Mouse (Mus musculus) limb, embryonic 11.5 days (tissue): ENCODE measurements around the gene Prkar2a. TPM values are rescaled to one million over a fixed set of nuclear protein-coding genes. Genes with fewer than 3 reads are reported as not detected.
"Not testable (repeated sequence)": the region's sequence is repeated elsewhere in the genome, so short reads cannot be mapped to it uniquely, and the experiment has no call there.

Experiments
- ATAC-seq: fragments of 200-750 bp; cut with Nextera tagmentation; 2 replicates; pipeline ENCODE4 v1.8.0; 2017; ENCODE audit warnings: low read depth; ENCODE audit not compliant: insufficient number of reproducible peaks, low FRiP score, low TSS enrichment
- DNase-seq: peaks from one replicate; pipeline ENCODE4 v3.0.0-alpha.2; 2015; ENCODE audit warnings: low spot score
- H3K27ac ChIP-seq: fragments of 300-500 bp; sonication (generic); replicated peaks from 2 replicates; pipeline ENCODE4 v1.5.1; 2014; ENCODE audit warnings: low read depth, mild to moderate bottlenecking, low read length
- H3K27me3 ChIP-seq: fragments of 300-500 bp; sonication (generic); 2 replicates; pipeline ENCODE4 v1.6.1; 2014; ENCODE audit warnings: mild to moderate bottlenecking, low read length, mixed read lengths; ENCODE audit not compliant: control insufficient read depth, insufficient read depth
- H3K36me3 ChIP-seq: fragments of 300-500 bp; sonication (generic); 2 replicates; pipeline ENCODE4 v1.6.1; 2014; ENCODE audit warnings: mild to moderate bottlenecking, low read length, moderate library complexity, mixed read lengths; ENCODE audit not compliant: control insufficient read depth, insufficient read depth
- H3K4me1 ChIP-seq: fragments of 300-500 bp; sonication (generic); 2 replicates; pipeline ENCODE4 v1.6.1; 2014; ENCODE audit warnings: low read length, mixed read lengths; ENCODE audit not compliant: control insufficient read depth, insufficient read depth
- H3K4me2 ChIP-seq: fragments of 300-500 bp; sonication (generic); 2 replicates; pipeline ENCODE4 v1.6.1; 2014; ENCODE audit warnings: low read depth, mild to moderate bottlenecking, moderate library complexity; ENCODE audit not compliant: severe bottlenecking
- H3K4me3 ChIP-seq: fragments of 300-500 bp; sonication (generic); 2 replicates; pipeline ENCODE4 v1.5.1; 2014; ENCODE audit warnings: low read depth, low read length
- H3K9ac ChIP-seq: fragments of 300-500 bp; sonication (generic); 2 replicates; pipeline ENCODE4 v1.6.1; 2014; ENCODE audit warnings: mild to moderate bottlenecking, low read length
- H3K9me3 ChIP-seq: fragments of 300-500 bp; sonication (generic); 2 replicates; pipeline ENCODE4 v1.6.1; 2016; ENCODE audit warnings: low read length; ENCODE audit not compliant: control insufficient read depth
- WGBS: fragments of 180-500 bp; shearing (Covaris S2); extraction: QIAGEN DNeasy Blood & Tissue Kit; methylation state at CpG from one replicate; pipeline ENCODE4 v1.1.7; 2014; 5-methylcytosine and 5-hydroxymethylcytosine counted together
- polyA plus RNA-seq: library from polyadenylated mRNA; unstranded; fragments of >200 nt; fragmentation: Nextera tagmentation; extraction: Ambion mirVana; gene quantifications from 2 replicates; pipeline ENCODE4 v1.2.1, GENCODE M21; 2014

Gene Prkar2a
- polyA plus RNA-seq, result 32.5 and 35.2 TPM in 2 replicates

DNA sequence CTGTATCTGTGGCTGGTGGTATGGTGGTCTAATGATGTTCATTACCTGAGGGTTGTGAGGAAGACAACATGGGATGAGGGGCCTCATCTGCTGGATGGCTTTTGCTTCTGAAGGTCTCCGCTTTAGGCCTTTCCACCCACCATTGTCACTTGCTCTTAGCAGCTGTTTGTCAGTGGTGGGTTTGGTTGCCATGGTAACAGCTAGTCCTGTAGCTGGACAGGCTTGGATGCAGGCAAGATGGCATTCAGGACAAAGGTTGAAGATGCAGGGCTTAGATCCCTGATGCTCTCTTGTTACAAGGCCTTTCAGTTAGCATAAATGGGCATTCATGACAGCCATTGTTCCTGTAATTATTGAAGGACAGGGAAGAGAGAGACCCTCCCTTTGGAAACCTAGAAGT, at the start of gene Prkar2a:
Gene Prkar2a, plus strand, starts transcription at position 209 of the 400 bp plus-strand sequence.
- ATAC-seq (no peak), DNase-seq (no peak)
- Histone ChIP-seq H3K4me3 (no peak within 1 kb of the TSS), H3K4me2 (no peak within 1 kb of the TSS), H3K27me3 (no peaks in the 10 kb centered on the region), H3K9me3 (no peaks in the 10 kb centered on the region), H3K4me1 (peaks cover 8% of the 10 kb centered on the region; the same call in 1 of the 2 replicates), H3K9ac (no peak within 1 kb of the TSS), H3K36me3 (no peaks in the 10 kb centered on the region), H3K27ac (no peak within 1 kb of the TSS)
- WGBS, result 79% methylated on average over 1 of the region's 1 CpGs

DNA sequence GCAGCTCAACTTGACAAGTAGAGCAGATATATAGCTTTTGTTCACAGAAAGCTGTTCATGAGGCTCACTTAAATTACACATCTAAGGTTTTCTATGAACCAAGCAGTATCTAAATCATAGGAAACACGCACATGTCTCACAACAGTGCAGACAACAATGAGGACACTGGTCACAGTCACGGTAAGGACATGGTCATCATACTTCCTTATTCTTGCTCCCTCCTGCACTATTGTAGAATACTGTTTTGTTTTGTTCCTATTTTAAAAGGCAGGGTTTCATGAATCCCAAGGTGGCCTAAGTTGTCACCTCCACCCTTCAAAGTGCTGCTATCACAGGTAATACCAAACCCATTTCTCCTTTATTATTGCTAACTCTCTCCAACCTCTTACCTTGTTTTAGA, 49.3 kb upstream of the Prkar2a start:
- WGBS, result 90% methylated on average over 2 of the region's 2 CpGs

DNA sequence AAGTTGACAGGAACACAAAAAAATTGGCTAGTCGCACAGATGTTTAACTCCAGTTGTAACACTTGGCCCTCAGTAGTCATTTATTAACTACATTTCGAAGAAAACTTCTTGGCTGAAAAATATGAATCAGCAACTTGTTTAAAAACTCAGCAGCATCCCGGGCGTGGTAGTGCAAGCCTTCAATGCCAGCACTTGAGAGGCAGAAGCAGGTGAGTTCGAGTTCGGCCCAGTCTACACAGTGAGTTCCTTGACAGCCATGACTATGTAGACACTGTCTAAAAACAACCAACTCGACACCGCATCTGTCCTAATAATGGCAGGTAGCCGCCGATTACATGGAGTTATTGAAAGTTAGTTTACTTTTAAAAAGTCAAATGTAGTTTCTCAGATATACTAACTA, 40.9 kb upstream of the Prkar2a start:
- no peak for ATAC-seq
- H3K27ac ChIP-seq, result no peak overlapping the region

More for the DNA sequence above, 49.3 kb upstream of the Prkar2a start:
- Histone ChIP-seq H3K9ac (no peak overlapping the region), H3K4me2 (no peak overlapping the region), H3K36me3 (peaks cover 6% of the 10 kb centered on the region; the same call in 1 of the 2 replicates), H3K9me3 (no peaks in the 10 kb centered on the region), H3K4me3 (no peak overlapping the region), H3K4me1 (no peaks in the 10 kb centered on the region), H3K27ac (no peak overlapping the region), H3K27me3 (no peaks in the 10 kb centered on the region)
- ATAC-seq (no peak), DNase-seq (no peak)

DNA sequence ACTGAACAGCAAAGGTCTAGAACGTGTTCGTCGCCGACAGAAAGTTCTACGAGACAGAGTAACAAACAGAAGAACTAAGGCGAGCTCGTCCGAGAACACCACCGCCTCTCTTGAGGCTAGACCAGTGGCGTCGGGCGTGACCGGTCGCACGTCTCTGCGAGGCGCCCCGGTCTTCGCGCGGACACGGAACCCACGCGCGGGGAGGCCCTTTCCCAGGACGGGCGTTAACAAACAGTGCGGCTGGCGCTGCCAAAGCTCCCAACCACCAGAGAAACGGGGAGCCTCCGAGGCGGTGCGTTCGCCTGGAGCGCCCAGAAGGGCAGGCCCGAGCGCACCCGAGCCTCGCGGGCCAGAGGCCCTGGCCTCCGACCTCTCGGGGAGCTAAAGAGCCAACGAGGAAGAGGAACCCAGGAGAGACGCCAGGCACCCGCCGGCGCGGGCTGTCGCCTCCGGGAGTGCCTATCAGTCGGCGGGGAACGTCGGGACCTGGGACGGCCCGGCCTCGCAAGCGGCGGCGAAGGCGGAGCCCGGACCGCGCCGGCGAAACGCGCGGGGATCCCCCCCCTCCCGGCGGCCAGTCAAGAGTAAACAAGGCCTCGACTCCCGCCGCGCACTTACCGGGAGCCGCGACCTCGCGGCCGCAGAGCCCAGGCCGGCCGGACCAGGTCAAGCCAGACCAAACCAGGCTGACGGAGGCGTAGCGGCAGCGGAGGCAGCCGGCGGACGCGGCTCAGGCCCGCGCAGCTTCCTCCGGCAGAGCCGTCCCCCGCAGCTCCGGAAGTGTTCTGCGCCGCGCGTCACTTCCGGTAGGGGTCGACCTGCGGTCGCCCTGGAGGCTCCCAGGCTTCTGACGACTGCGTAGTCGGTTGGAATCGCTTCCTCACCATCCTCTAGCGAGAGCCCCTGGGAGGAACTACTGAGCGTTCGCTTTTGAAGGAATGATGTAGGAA, 40.2 kb upstream of the Prkar2a start, which contains the start of gene Arih2:
Gene Arih2, minus strand, starts transcription at position 776 of the 950 bp plus-strand sequence.
- under 1% methylated on average over 95 of the region's 112 CpGs for WGBS
- H3K9me3 ChIP-seq, result no peaks in the 10 kb centered on the region
- DNase-seq (peak; percentile 93), ATAC-seq (peak; percentile 95)
- H3K4me2 ChIP-seq, result peak within 1 kb of the TSS; percentile 89
- H3K4me3 ChIP-seq, result peak within 1 kb of the TSS; percentile 98
- peak within 1 kb of the TSS; percentile 79 for H3K9ac ChIP-seq
- H3K27ac ChIP-seq, result peak within 1 kb of the TSS; percentile 79
- H3K4me1 ChIP-seq, result peaks cover 4% of the 10 kb centered on the region; the same call in 1 of the 2 replicates
- H3K27me3 ChIP-seq, result no peaks in the 10 kb centered on the region
- H3K36me3 ChIP-seq, result no peaks in the 10 kb centered on the region

More for the DNA sequence above, 40.9 kb upstream of the Prkar2a start:
- DNase-seq, result no peak
- Histone ChIP-seq H3K27me3 (no peaks in the 10 kb centered on the region), H3K36me3 (no peaks in the 10 kb centered on the region), H3K9me3 (no peaks in the 10 kb centered on the region), H3K4me1 (peaks cover 4% of the 10 kb centered on the region; the same call in 1 of the 2 replicates), H3K9ac (peak overlapping the region; percentile 79; the same call in 1 of the 2 replicates), H3K4me2 (peak overlapping the region; percentile 89), H3K4me3 (peak overlapping the region; percentile 98)
- WGBS, result 50% methylated on average over 10 of the region's 10 CpGs

DNA sequence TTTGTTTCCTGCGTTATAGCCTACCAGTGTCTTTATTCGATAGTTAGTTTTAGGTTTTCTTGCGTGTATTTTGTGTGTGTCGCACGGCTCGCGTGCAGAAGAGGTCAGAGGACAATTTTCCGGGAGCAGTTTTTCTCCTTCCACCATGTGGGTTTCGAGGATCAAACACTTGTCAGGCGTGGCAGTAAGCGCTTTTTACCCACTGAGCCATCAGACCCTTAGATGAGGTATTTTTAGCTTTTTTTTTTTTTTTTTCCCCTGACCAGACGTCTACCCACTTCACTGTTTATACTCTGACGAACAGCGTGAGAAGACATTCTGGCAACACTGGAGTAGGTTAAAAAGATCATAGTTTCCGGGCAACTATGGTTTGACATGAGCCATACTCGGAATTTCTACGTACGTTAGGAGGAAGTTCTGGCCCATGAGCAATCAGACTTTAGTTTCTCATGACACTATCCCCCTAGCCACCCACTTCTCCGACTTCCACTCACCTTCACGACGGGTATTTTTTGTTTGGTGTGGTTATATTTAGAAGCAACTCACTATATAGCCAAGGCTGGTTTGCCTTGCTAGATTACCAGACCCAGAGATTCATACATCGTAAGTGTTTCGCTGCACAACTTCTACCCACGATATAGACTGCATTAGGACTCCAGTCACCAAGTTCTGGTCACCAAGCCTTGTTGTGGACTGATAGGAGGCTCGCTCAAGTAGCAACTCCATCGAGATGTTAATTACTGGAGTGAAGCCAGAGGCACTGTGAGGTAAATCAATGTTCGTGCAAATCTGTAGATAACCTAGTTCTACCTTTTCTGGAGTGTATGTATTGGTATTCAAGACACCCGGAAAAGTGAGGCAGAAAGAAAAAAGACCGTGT, 39.3 kb upstream of the Prkar2a start:
- 34% methylated on average over 29 of the region's 29 CpGs for WGBS
- H3K4me1 ChIP-seq, result peaks cover 4% of the 10 kb centered on the region; the same call in 1 of the 2 replicates
- peak; percentile 29; the same call in 1 of the 2 replicates for ATAC-seq
- peak overlapping the region; percentile 79; the same call in 1 of the 2 replicates for H3K9ac ChIP-seq
- H3K4me2 ChIP-seq, result peak overlapping the region; percentile 89
- DNase-seq, result no peak
- peak overlapping the region; percentile 98 for H3K4me3 ChIP-seq
- H3K36me3 ChIP-seq, result no peaks in the 10 kb centered on the region
- H3K9me3 ChIP-seq, result no peaks in the 10 kb centered on the region
- no peak overlapping the region for H3K27ac ChIP-seq
- no peaks in the 10 kb centered on the region for H3K27me3 ChIP-seq

DNA sequence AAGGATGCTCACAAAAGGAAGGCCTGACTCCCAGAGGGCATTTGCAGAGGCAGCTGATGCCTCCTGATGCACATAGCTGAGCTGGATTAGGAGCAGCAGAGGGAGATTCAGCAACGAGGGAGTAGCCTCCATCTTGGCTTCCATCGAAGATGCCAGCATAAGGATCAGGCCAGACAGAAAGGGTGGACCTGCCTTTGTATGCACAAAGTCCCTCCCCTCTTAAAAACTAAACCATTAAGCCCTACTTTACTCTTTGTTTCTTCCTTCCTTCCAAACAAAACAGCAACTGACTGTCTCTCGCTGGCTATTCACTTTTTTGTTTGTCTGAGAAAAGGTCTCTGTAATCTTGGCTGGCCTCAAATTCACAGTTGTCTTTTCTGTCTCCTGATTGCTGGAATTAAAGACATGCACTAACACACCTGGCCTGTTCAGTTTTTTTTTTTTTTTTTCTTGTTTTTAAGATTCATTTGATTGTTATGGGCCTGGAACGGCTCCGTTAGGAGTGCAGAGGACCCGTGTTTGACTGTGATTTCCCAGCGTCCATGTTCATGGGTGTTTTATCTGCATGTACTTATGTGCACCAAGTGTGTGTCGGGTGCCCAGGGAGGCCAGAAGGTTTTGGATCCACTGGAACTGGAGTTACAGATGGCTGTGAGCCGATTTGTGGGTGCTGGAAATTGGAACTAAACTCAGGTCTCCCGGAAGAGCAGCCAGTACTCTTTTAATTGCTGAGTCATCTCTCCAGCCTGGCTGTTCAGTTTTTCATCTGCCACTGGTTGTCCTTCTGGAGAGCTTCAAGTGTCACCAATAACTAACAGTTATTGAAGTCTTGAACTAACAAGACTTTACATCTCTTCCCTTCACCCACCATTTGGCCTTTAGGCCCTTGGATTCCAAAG, 34.3 kb upstream of the Prkar2a start:
- Histone ChIP-seq H3K4me2 (no peak overlapping the region), H3K9me3 (no peaks in the 10 kb centered on the region), H3K4me3 (no peak overlapping the region), H3K9ac (no peak overlapping the region), H3K4me1 (no peaks in the 10 kb centered on the region), H3K27ac (no peak overlapping the region), H3K36me3 (no peaks in the 10 kb centered on the region), H3K27me3 (no peaks in the 10 kb centered on the region)
- DNase-seq (no peak), ATAC-seq (no peak)
- WGBS, result 87% methylated on average over 10 of the region's 10 CpGs

DNA sequence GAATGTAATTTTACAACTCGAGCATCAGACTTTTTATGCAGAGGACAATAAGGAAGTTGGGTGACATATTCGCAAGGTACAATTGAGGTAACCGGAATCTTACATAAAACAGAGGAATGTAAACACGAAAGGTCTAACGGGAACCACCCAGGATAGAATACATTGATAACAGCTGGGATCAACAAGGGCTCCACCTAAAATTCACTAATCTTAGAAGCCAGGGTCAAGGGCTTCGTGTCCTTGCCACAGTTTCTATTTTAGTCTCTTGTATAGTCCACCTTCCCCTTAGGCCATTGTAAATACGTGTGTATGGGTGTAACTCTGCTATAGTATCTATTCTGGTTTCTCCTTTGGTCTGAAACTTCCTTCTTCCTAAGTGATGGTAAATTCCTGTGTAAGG, 33.2 kb upstream of the Prkar2a start:
- not testable (repeated sequence) for H3K36me3 ChIP-seq, DNase-seq, H3K4me1 ChIP-seq, H3K27ac ChIP-seq, H3K9me3 ChIP-seq, H3K4me2 ChIP-seq, H3K9ac ChIP-seq, H3K27me3 ChIP-seq, H3K4me3 ChIP-seq, ATAC-seq
- 87% methylated on average over 7 of the region's 7 CpGs for WGBS
